Mouse (Mus musculus) embryonic facial prominence, embryonic 11.5 days (tissue): Measurements from ENCODE around the gene Trp53. TPM values are rescaled to one million over a fixed set of nuclear protein-coding genes. Genes with fewer than 3 reads are reported as not detected.

Experiments
- ATAC-seq: fragments of 200-750 bp; cut with Nextera tagmentation; replicated peaks from 2 replicates; pipeline ENCODE4 v1.8.0; 2017; ENCODE audit warnings: low read depth; ENCODE audit not compliant: insufficient number of reproducible peaks, low FRiP score, low TSS enrichment
- DNase-seq: peaks from one replicate; pipeline ENCODE4 v3.0.0-alpha.2; 2015; ENCODE audit warnings: low spot score
- H3K27ac ChIP-seq: fragments of 300-500 bp; sonication (generic); replicated peaks from 2 replicates; pipeline ENCODE4 v1.5.1; 2014; ENCODE audit warnings: mild to moderate bottlenecking, low read depth, low read length, control low read depth
- H3K27me3 ChIP-seq: fragments of 300-500 bp; sonication (generic); 2 replicates; pipeline ENCODE4 v1.6.1; 2014; ENCODE audit warnings: mild to moderate bottlenecking, low read length, moderate library complexity, mixed read lengths; ENCODE audit not compliant: control insufficient read depth, insufficient read depth
- H3K36me3 ChIP-seq: fragments of 300-500 bp; sonication (generic); replicated peaks from 2 replicates; pipeline ENCODE4 v1.6.1; 2014; ENCODE audit warnings: low read depth, mild to moderate bottlenecking, low read length, moderate library complexity, mixed read lengths; ENCODE audit not compliant: control insufficient read depth, insufficient read depth
- H3K4me1 ChIP-seq: fragments of 300-500 bp; sonication (generic); 2 replicates; pipeline ENCODE4 v1.6.1; 2014; ENCODE audit warnings: low read length, mixed read lengths; ENCODE audit not compliant: control insufficient read depth, insufficient read depth
- H3K4me2 ChIP-seq: fragments of 300-500 bp; sonication (generic); 2 replicates; pipeline ENCODE4 v1.6.1; 2014; ENCODE audit warnings: low read depth, mild to moderate bottlenecking, control low read depth, low read length, moderate library complexity
- H3K4me3 ChIP-seq: fragments of 300-500 bp; sonication (generic); 2 replicates; pipeline ENCODE4 v1.5.1; 2014; ENCODE audit warnings: low read depth, low read length, control low read depth
- H3K9ac ChIP-seq: fragments of 300-500 bp; sonication (generic); replicated peaks from 2 replicates; pipeline ENCODE4 v1.6.1; 2014; ENCODE audit warnings: mild to moderate bottlenecking, control low read depth, low read length
- H3K9me3 ChIP-seq: fragments of 300-500 bp; sonication (generic); replicated peaks from 2 replicates; pipeline ENCODE4 v1.6.1; 2016; ENCODE audit warnings: mild to moderate bottlenecking, low read length, inconsistent platforms, mixed read lengths; ENCODE audit not compliant: control insufficient read depth
- WGBS: fragments of 180-500 bp; shearing (Covaris S2); extraction: QIAGEN DNeasy Blood & Tissue Kit; methylation state at CpG from one replicate; pipeline ENCODE4 v1.1.7; 2014; 5-methylcytosine and 5-hydroxymethylcytosine counted together
- polyA plus RNA-seq: library from polyadenylated mRNA; unstranded; fragments of >200 nt; fragmentation: Nextera tagmentation; extraction: Ambion mirVana; gene quantifications from 2 replicates; pipeline ENCODE4 v1.2.1, GENCODE M21; 2014

Trp53 gene
- polyA plus RNA-seq, 1 experiment from 2014 or later: 200 TPM

- Histone ChIP-seq H3K27me3 (no peaks in the 10 kb centered on the region), H3K36me3 (peaks cover 2% of the 10 kb centered on the region), H3K9me3 (no peaks in the 10 kb centered on the region), H3K4me1 (peaks cover 14% of the 10 kb centered on the region), H3K4me2 (peak overlapping the region; percentile 11; the same call in 1 of the 2 replicates), H3K27ac (no peak overlapping the region), H3K9ac (no peak overlapping the region; the same call in 1 of the 2 replicates), H3K4me3 (peak overlapping the region; percentile 7; the same call in 1 of the 2 replicates)
- ATAC-seq: no peak
- 28% methylated on average over 14 of the region's 14 CpGs for WGBS
- DNase-seq: peak; percentile 59
These were observed 22.7 kb upstream of the Trp53 start for GRCm38 (mm10) chr11:69557381-69557958.

DNA sequence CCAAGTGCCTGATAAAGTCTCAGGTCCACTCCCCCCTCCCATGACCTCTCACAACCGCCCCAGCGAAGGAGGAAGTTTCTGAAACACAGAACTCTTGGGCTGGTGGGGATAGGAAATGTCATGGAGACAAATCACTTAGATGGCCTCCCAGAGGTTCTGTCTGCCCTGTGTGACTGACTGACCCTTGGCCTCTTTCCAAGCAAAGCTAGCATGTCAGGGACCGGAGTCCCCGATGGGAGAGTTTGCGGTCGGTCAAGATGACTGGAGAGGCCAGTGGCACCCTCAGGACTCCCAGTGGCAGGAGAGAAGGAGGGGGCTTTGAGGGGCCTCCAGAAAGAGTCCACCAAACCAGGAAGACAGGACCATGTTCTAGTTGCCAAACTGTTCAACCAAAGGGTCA is 21.4 kb upstream of the Trp53 start:
- DNase-seq (no peak), ATAC-seq (no peak)
- H3K9ac ChIP-seq: peak overlapping the region; percentile 84
- WGBS: 28% methylated on average over 6 of the region's 6 CpGs
- H3K36me3 ChIP-seq: peaks cover 2% of the 10 kb centered on the region
- H3K4me2 ChIP-seq: peak overlapping the region; percentile 96
- no peak overlapping the region for H3K27ac ChIP-seq
- H3K4me3 ChIP-seq: peak overlapping the region; percentile 65
- H3K4me1 ChIP-seq: peaks cover 14% of the 10 kb centered on the region
- no peaks in the 10 kb centered on the region for H3K9me3 ChIP-seq
- H3K27me3 ChIP-seq: no peaks in the 10 kb centered on the region

- ATAC-seq (no peak), DNase-seq (no peak)
- Histone ChIP-seq H3K27me3 (no peaks in the 10 kb centered on the region), H3K4me1 (peaks cover 14% of the 10 kb centered on the region), H3K4me3 (peak overlapping the region; percentile 65), H3K36me3 (peaks cover 2% of the 10 kb centered on the region), H3K4me2 (peak overlapping the region; percentile 96), H3K9ac (peak overlapping the region; percentile 84), H3K9me3 (no peaks in the 10 kb centered on the region), H3K27ac (no peak overlapping the region)
- 11% methylated on average over 5 of the region's 5 CpGs for WGBS
These were observed 21.0 kb upstream of the Trp53 start for GRCm38 (mm10) chr11:69559183-69559582.

GRCm38 (mm10) chr11:69559851-69560765 is 20.1 kb upstream of the Trp53 start, which contains the start of gene Efnb3:
Gene Efnb3 (minus strand): TSS chr11:69560205.
- peak within 1 kb of the TSS; percentile 84 for H3K9ac ChIP-seq
- ATAC-seq (peak; percentile 63), DNase-seq (peak; percentile 91)
- peaks cover 14% of the 10 kb centered on the region for H3K4me1 ChIP-seq
- peaks cover 2% of the 10 kb centered on the region for H3K36me3 ChIP-seq
- peak within 1 kb of the TSS; percentile 65 for H3K4me3 ChIP-seq
- H3K9me3 ChIP-seq: no peaks in the 10 kb centered on the region
- under 1% methylated on average over 55 of the region's 59 CpGs for WGBS
- H3K27me3 ChIP-seq: no peaks in the 10 kb centered on the region
- peak within 1 kb of the TSS; percentile 71 for H3K27ac ChIP-seq
- H3K4me2 ChIP-seq: peak within 1 kb of the TSS; percentile 96

- H3K9ac ChIP-seq: peak overlapping the region; percentile 37
- DNase-seq (peak; percentile 80), ATAC-seq (peak; percentile 41)
- no peaks in the 10 kb centered on the region for H3K27me3 ChIP-seq
- peaks cover 14% of the 10 kb centered on the region for H3K4me1 ChIP-seq
- peak overlapping the region; percentile 59 for H3K27ac ChIP-seq
- 12% methylated on average over 16 of the region's 16 CpGs for WGBS
- H3K4me3 ChIP-seq: no peak overlapping the region
- peak overlapping the region; percentile 96 for H3K4me2 ChIP-seq
- H3K36me3 ChIP-seq: peaks cover 2% of the 10 kb centered on the region
- no peaks in the 10 kb centered on the region for H3K9me3 ChIP-seq
These were observed 19.0 kb upstream of the Trp53 start for GRCm38 (mm10) chr11:69560896-69561854.

GRCm38 (mm10) chr11:69563373-69563772 is 16.8 kb upstream of the Trp53 start:
- H3K27me3 ChIP-seq: no peaks in the 10 kb centered on the region
- WGBS: 62% methylated on average over 13 of the region's 13 CpGs
- H3K4me3 ChIP-seq: no peak overlapping the region
- H3K4me2 ChIP-seq: no peak overlapping the region
- H3K4me1 ChIP-seq: peaks cover 7% of the 10 kb centered on the region; the same call in 1 of the 2 replicates
- no peaks in the 10 kb centered on the region for H3K9me3 ChIP-seq
- ATAC-seq (no peak), DNase-seq (peak; percentile 60)
- no peak overlapping the region; the same call in 1 of the 2 replicates for H3K27ac ChIP-seq
- peaks cover 2% of the 10 kb centered on the region for H3K36me3 ChIP-seq
- H3K9ac ChIP-seq: no peak overlapping the region; the same call in 1 of the 2 replicates

DNA sequence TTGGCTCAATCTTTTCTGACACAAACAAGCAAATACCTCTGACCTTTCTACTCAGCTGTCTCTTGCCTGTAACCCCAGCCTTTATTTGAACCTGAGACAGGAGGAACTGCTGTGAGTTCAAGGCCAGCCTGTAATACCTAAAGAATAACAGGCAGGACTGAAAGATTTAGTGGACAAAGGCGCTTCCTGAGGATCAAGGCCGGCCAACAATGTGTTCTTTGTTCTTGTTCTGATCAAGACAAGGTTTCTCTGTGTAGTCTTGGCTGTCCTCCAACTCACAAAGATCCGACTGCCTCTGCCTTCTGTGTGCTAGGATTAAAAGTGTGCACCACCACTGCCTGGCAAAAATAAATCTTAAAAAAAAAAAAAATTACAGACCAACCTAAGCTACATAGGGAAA is 15.8 kb upstream of the Trp53 start:
- 61% methylated on average over 3 of the region's 3 CpGs for WGBS
- DNase-seq (no peak), ATAC-seq (no peak)
- Histone ChIP-seq H3K27ac (no peak overlapping the region), H3K27me3 (no peaks in the 10 kb centered on the region), H3K4me2 (no peak overlapping the region), H3K4me1 (peaks cover 7% of the 10 kb centered on the region; the same call in 1 of the 2 replicates), H3K36me3 (peaks cover 2% of the 10 kb centered on the region), H3K4me3 (no peak overlapping the region), H3K9ac (no peak overlapping the region), H3K9me3 (no peaks in the 10 kb centered on the region)
